Mouse (Mus musculus) lung, postnatal 0 days (tissue): Measurements from ENCODE around the gene Gipc3. TPM values are rescaled to one million over a fixed set of nuclear protein-coding genes. Genes with fewer than 3 reads are reported as not detected.

ENCODE experiments used
- ATAC-seq: fragments of 200-750 bp; cut with Nextera tagmentation; 2 replicates; pipeline ENCODE4 v1.8.0; 2017; ENCODE audit warnings: moderate library complexity
- DNase-seq: peaks from one replicate; pipeline ENCODE4 v3.0.0-alpha.2; 2016; ENCODE audit warnings: low spot score
- H3K27ac ChIP-seq: fragments of 300-500 bp; sonication (generic); 2 replicates; pipeline ENCODE4 v1.5.1; 2014; ENCODE audit warnings: antibody characterized with exemption, mild to moderate bottlenecking, low read length, mixed read lengths
- H3K27me3 ChIP-seq: fragments of 300-500 bp; sonication (generic); replicated peaks from 2 replicates; pipeline ENCODE4 v1.6.1; 2014; ENCODE audit warnings: low read length, mixed read lengths; ENCODE audit not compliant: insufficient read depth
- H3K36me3 ChIP-seq: fragments of 300-500 bp; sonication (generic); 2 replicates; pipeline ENCODE4 v1.6.1; 2014; ENCODE audit warnings: low read length, mixed read lengths; ENCODE audit not compliant: insufficient read depth
- H3K4me1 ChIP-seq: fragments of 300-500 bp; sonication (generic); 2 replicates; pipeline ENCODE4 v1.6.1; 2014; ENCODE audit warnings: antibody characterized with exemption, low read depth, low read length, mixed read lengths; ENCODE audit not compliant: insufficient read depth
- H3K4me2 ChIP-seq: fragments of 300-500 bp; sonication (generic); replicated peaks from 2 replicates; pipeline ENCODE4 v1.6.1; 2014; ENCODE audit warnings: low read depth, mild to moderate bottlenecking, low read length, moderate library complexity, mixed read lengths
- H3K4me3 ChIP-seq: fragments of 300-500 bp; sonication (generic); 2 replicates; pipeline ENCODE4 v1.5.1; 2014; ENCODE audit warnings: low read depth, low read length
- H3K9ac ChIP-seq: fragments of 300-500 bp; sonication (generic); replicated peaks from 2 replicates; pipeline ENCODE4 v1.6.1; 2014; ENCODE audit warnings: low read depth, mild to moderate bottlenecking
- H3K9me3 ChIP-seq: fragments of 300-500 bp; sonication (generic); 2 replicates; pipeline ENCODE4 v1.6.1; 2016; ENCODE audit warnings: low read length, mixed read lengths
- CTCF ChIP-seq: IDR thresholded peaks from 2 replicates; pipeline ENCODE4 v1.5.1; 2016; ENCODE audit warnings: antibody characterized with exemption, mild to moderate bottlenecking
- EP300 ChIP-seq: IDR thresholded peaks from 2 replicates; pipeline ENCODE4 v1.6.1; 2016; ENCODE audit warnings: antibody characterized with exemption, mild to moderate bottlenecking, control low read depth
- WGBS: fragments of 180-500 bp; shearing (Covaris S2); extraction: QIAGEN DNeasy Blood & Tissue Kit; methylation state at CpG from one replicate; pipeline ENCODE4 v1.1.7; 2014; 5-methylcytosine and 5-hydroxymethylcytosine counted together
- polyA plus RNA-seq: library from polyadenylated mRNA; unstranded; fragments of >200 nt; fragmentation: Nextera tagmentation; extraction: Ambion mirVana; gene quantifications from 2 replicates; pipeline ENCODE4 v1.2.1, GENCODE M21; 2015

Gipc3 gene
- polyA plus RNA-seq, 1 experiment from 2014 or later = 0.33 TPM

DNA sequence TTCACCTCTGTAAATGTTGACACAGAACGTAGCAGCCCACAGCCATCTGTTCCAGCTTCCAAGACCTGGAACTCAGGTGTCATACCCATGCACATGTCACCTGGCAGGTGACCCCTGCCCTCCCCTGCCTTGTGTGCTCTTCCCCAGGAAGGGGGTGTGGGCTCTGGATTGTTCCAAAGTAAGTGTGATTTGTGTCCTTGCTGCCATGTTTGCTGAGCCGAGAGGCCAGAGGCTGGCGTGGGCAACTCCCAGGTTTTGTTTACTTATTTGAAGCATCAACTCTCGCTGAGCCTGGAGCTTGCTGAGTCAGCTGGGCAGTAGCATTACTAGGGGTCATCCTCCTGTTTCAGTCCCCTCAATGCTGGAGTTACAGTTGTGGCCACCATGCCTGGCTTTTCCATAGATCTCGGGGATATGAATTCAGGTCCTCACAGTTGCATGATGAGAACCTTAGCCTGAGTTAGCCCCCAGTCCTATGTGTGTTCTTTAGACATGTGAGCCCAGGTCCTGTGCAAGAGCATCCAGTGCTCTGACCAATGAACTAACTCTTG, 45.5 kb upstream of the Gipc3 start, which contains the start of gene Gm48552:
Gm48552 (plus strand) TSS at position 501 of the 551 bp plus-strand sequence.
- WGBS = 57% methylated on average over 5 of the region's 5 CpGs
- H3K36me3 ChIP-seq = no peaks in the 10 kb centered on the region; the same call in none of the 2 replicates
- H3K4me1 ChIP-seq = peaks cover 15% of the 10 kb centered on the region; the same call in 1 of the 2 replicates
- no peaks in the 10 kb centered on the region for H3K27me3 ChIP-seq
- no peak within 1 kb of the TSS for H3K4me2 ChIP-seq
- no peak within 1 kb of the TSS for H3K4me3 ChIP-seq
- H3K9ac ChIP-seq = no peak within 1 kb of the TSS
- DNase-seq (no peak), ATAC-seq (no peak)
- no peak for TF ChIP-seq CTCF
- TF ChIP-seq EP300 = no peak
- H3K27ac ChIP-seq = no peak within 1 kb of the TSS
- no peaks in the 10 kb centered on the region for H3K9me3 ChIP-seq

DNA sequence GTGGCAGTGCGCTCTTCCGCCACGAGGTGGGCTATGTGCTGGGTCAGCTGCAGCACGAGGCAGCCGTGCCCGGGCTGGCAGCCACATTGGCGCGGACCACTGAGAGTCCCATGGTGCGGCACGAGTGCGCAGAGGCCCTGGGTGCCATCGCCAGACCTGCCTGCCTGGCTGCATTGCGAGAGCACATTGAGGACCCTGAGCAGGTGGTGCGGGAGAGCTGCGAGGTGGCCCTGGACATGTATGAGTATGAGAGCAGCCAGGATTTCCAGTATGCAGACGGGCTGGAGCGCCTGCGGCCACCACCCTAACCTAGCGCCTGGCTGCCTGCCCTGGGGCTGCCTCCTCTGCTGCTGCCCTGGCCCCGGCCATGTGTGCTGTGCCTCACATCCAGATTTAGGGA, 44.6 kb upstream of the Gipc3 start:
- no peak for DNase-seq
- H3K4me3 ChIP-seq = no peak overlapping the region
- 93% methylated on average over 20 of the region's 20 CpGs for WGBS
- H3K36me3 ChIP-seq = no peaks in the 10 kb centered on the region; the same call in none of the 2 replicates
- no peak overlapping the region for H3K9ac ChIP-seq
- no peak overlapping the region for H3K27ac ChIP-seq
- H3K4me2 ChIP-seq = no peak overlapping the region
- no peak for ATAC-seq
- H3K4me1 ChIP-seq = peaks cover 11% of the 10 kb centered on the region; the same call in 1 of the 2 replicates
- TF ChIP-seq CTCF = no peak
- TF ChIP-seq EP300 = no peak
- H3K9me3 ChIP-seq = no peaks in the 10 kb centered on the region
- no peaks in the 10 kb centered on the region for H3K27me3 ChIP-seq

DNA sequence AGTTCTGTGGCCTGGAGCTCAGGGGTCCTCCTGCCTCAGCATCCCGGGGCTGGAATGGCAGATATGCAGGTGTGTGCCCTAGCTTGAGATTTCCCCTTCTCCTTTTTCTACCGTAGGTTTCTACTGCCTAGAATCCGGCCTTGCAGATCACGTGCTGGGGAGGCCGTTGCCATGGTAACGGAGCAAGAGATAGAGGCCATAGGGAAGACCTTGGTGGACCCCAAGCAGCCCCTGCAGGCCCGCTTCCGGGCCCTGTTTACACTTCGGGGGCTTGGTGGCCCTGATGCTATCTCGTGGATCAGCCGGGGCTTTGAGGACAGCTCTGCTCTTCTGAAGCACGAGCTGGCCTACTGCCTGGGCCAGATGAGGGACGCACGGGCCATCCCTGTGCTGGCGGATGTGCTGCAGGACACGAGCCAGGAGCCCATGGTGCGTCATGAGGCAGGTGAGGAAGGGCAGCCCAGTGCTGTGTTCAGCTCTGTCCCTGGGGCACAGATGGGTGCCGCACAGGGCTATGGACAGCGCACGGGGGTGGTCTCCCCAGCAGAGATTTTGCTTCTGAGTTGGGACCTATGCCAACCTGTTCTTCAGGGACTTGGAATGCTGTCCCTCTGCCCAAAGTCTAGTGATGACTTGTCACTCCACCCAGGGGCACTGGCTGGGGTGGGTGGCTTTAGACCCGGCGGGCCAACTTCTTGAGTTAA, 42.7 kb upstream of the Gipc3 start:
- WGBS = 63% methylated on average over 22 of the region's 22 CpGs
- H3K36me3 ChIP-seq = no peaks in the 10 kb centered on the region; the same call in none of the 2 replicates
- H3K4me1 ChIP-seq = peaks cover 11% of the 10 kb centered on the region; the same call in 1 of the 2 replicates
- TF ChIP-seq EP300 (no peak), CTCF (no peak)
- H3K27ac ChIP-seq = no peak overlapping the region
- DNase-seq = no peak
- no peaks in the 10 kb centered on the region for H3K27me3 ChIP-seq
- H3K4me3 ChIP-seq = no peak overlapping the region
- H3K9me3 ChIP-seq = no peaks in the 10 kb centered on the region
- H3K4me2 ChIP-seq = no peak overlapping the region
- ATAC-seq = no peak
- no peak overlapping the region for H3K9ac ChIP-seq

DNA sequence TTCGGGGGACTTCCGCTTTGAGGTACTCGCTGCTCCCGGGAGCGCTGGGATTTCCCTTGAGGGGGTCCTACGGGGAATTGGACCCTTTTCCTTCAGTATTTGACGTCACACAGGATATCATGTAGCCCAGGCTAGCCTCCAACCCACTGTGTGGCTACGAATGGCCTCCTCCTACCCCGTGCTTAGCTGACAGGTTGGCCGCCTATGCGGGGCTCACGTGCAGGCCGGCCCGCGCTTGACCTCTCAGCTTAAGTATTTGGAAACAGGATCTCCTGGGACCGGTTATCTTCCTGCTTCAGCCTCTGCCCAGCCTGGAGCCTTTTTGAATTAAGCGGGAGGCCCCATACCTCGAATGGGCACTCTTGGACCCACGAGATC, 41.5 kb upstream of the Gipc3 start:
- no peak; the same call in 1 of the 2 replicates for TF ChIP-seq EP300
- peak overlapping the region; percentile 89 for H3K27ac ChIP-seq
- peak overlapping the region; percentile 77 for H3K4me3 ChIP-seq
- no peaks in the 10 kb centered on the region; the same call in none of the 2 replicates for H3K36me3 ChIP-seq
- ATAC-seq (peak; percentile 22), DNase-seq (peak; percentile 69)
- H3K9me3 ChIP-seq = no peaks in the 10 kb centered on the region
- H3K4me2 ChIP-seq = peak overlapping the region; percentile 89
- under 1% methylated on average over 17 of the region's 19 CpGs for WGBS
- no peaks in the 10 kb centered on the region for H3K27me3 ChIP-seq
- H3K9ac ChIP-seq = peak overlapping the region; percentile 88
- H3K4me1 ChIP-seq = peaks cover 11% of the 10 kb centered on the region; the same call in 1 of the 2 replicates

DNA sequence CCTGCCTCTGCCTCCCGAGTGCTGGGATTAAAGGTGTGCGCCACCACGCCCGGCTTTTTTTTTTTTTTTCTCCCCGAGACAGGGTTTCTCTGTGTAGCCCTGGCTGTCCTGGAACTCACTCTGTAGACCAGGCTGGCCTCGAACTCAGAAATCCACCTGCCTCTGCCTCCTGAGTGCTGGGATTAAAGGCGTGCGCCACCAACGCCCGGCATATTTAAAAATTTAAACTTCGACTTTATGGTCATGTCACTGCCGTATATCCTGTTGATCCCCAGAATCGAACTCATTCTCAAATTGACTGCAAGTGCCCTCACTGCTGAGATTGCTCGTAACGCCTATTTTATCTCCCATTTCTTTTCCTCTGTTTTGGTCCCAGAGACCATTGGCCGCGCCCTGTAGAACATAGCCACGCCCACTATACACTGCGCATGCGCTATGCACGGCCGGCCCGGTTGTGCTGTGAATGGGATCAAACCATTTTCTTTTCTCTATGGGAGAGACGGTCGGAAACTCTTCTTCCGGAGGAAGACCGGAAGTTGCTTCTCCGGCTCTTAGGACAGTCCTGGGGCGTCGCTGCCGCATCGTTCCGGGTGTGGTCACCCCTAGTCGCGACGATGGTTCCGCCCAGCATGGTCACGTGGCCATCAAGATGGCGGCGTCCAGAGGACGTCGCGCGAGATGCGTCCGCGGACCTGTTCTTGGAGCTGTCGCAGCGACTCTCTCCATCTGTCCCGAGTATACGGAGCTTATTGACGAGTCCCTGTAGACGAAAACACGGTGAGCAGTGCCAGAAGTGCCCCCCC, 40.9 kb upstream of the Gipc3 start, which contains the start of the genes Dohh and Gm48551:
Dohh (plus strand) TSS at position 627 of the 803 bp plus-strand sequence.
Gm48551 (plus strand) TSS at position 665 of the 803 bp plus-strand sequence.
- no peaks in the 10 kb centered on the region for H3K27me3 ChIP-seq
- H3K9ac ChIP-seq = peak within 1 kb of the TSS; percentile 88
- WGBS = 4% methylated on average over 50 of the region's 54 CpGs
- peak; percentile 99 for DNase-seq
- peaks cover 8% of the 10 kb centered on the region; the same call in 1 of the 2 replicates for H3K4me1 ChIP-seq
- no peaks in the 10 kb centered on the region for H3K9me3 ChIP-seq
- H3K36me3 ChIP-seq = no peaks in the 10 kb centered on the region; the same call in none of the 2 replicates
- peak within 1 kb of the TSS; percentile 89 for H3K27ac ChIP-seq
- H3K4me3 ChIP-seq = peak within 1 kb of the TSS; percentile 77
- peak within 1 kb of the TSS; percentile 89 for H3K4me2 ChIP-seq
- TF ChIP-seq EP300 = peak; percentile 86
- TF ChIP-seq CTCF = peak; percentile 18; the same call in 1 of the 2 replicates
- ATAC-seq = peak; percentile 95

DNA sequence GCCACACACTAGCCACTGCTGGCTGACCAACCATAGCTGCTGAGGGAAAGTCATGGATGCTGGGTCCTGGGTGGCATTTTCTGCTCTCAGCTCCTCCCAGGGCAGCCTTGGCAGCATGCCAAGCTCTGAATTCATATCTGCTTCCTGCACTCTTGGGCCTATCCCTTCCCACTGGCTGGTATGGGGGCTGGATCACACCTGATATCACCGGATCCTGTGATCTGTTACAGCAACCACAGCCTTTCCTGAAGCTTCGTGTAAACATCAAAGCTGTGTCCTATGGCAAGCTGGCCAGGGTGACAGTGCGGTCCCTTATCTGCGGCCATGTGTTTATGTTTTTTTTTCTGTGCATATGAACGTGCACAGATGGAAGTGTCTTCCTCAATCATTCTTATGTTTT, 39.0 kb upstream of the Gipc3 start:
- TF ChIP-seq CTCF (no peak), EP300 (peak; percentile 95)
- ATAC-seq (peak; percentile 2), DNase-seq (peak; percentile 63)
- 32% methylated on average over 5 of the region's 5 CpGs for WGBS
- Histone ChIP-seq H3K9ac (no peak overlapping the region), H3K27me3 (no peaks in the 10 kb centered on the region), H3K4me3 (no peak overlapping the region), H3K4me1 (peaks cover 15% of the 10 kb centered on the region; the same call in 1 of the 2 replicates), H3K36me3 (no peaks in the 10 kb centered on the region; the same call in none of the 2 replicates), H3K4me2 (no peak overlapping the region), H3K27ac (0 out of 2 replicates have a peak overlapping the region, but pooled peaks have one; percentile 14), H3K9me3 (no peaks in the 10 kb centered on the region)
